Mouse (Mus musculus): ENCODE measurements around the gene Gramd1a. TPM values are rescaled to one million over a fixed set of nuclear protein-coding genes. Genes with fewer than 3 reads are reported as not detected.
A peak's percentile ranks its signal among the peaks of the same experiment; 100 is the strongest.

The Gramd1a gene
- total and polyA plus RNA-seq, 2 experiments from 2014 or later: 25.9 to 53.9 TPM

GRCm38 (mm10) chr7:31144886-31145285 is 10.8 kb downstream of the Gramd1a start:
- peaks cover 35% of the 10 kb centered on the region for H3K36me3 ChIP-seq (replicated peaks; ENCODE audit: control insufficient read depth, insufficient read depth, low read length)
- ATAC-seq (ENCODE audit: insufficient read depth, low read depth): no peak

GRCm38 (mm10) chr7:31140941-31141340 is 14.8 kb downstream of the Gramd1a start:
- Histone ChIP-seq H3K4me2 (ENCODE audit: low read depth, low read length) (no peak overlapping the region), H3K4me1 (ENCODE audit: control insufficient read depth, insufficient read depth) (no peaks in the 10 kb centered on the region), H3K9me3 (replicated peaks; ENCODE audit: control insufficient read depth, low read length) (no peaks in the 10 kb centered on the region), H3K36me3 (replicated peaks; ENCODE audit: control insufficient read depth, insufficient read depth, low read length) (peaks cover 74% of the 10 kb centered on the region), H3K9ac (replicated peaks; ENCODE audit: low read depth, low read length) (no peak overlapping the region), H3K4me3 (ENCODE audit: low read depth, low read length) (no peak overlapping the region), H3K27ac (ENCODE audit: low read depth) (no peak overlapping the region), H3K27me3 (ENCODE audit: control insufficient read depth, insufficient read depth, low read length) (no peaks in the 10 kb centered on the region)
- WGBS: 90% methylated on average over 10 of the region's 10 CpGs
- TF ChIP-seq CTCF (IDR thresholded peaks at IDR 0.05; ENCODE audit: low read depth) (no peak), EP300 (IDR thresholded peaks at IDR 0.05; ENCODE audit: low read depth) (no peak)
- ATAC-seq (ENCODE audit: insufficient read depth, low read depth) (no peak), DNase-seq (ENCODE audit: low spot score) (no peak)

More at GRCm38 (mm10) chr7:31144886-31145285, 10.8 kb downstream of the Gramd1a start:
- Histone ChIP-seq H3K27me3 (ENCODE audit: control insufficient read depth, insufficient read depth, low read length) (no peaks in the 10 kb centered on the region), H3K4me3 (ENCODE audit: low read depth, low read length) (no peak overlapping the region), H3K9ac (replicated peaks; ENCODE audit: low read depth, low read length) (no peak overlapping the region), H3K9me3 (replicated peaks; ENCODE audit: control insufficient read depth, low read length) (no peaks in the 10 kb centered on the region), H3K27ac (ENCODE audit: low read depth) (no peak overlapping the region), H3K4me1 (ENCODE audit: control insufficient read depth, insufficient read depth) (peaks cover 26% of the 10 kb centered on the region), H3K4me2 (ENCODE audit: low read depth, low read length) (no peak overlapping the region)
- 96% methylated on average over 16 of the region's 16 CpGs for WGBS
- TF ChIP-seq EP300 (IDR thresholded peaks at IDR 0.05; ENCODE audit: low read depth): no peak
- TF ChIP-seq CTCF (IDR thresholded peaks at IDR 0.05; ENCODE audit: low read depth): 0 out of 2 replicates have a peak, but pooled peaks have one; percentile 9
- no peak for DNase-seq (ENCODE audit: low spot score)

- ATAC-seq (ENCODE audit: insufficient read depth, low read depth): peak; percentile 57
- H3K9me3 ChIP-seq (replicated peaks; ENCODE audit: control insufficient read depth, low read length): no peaks in the 10 kb centered on the region
- DNase-seq (ENCODE audit: low spot score): no peak
- H3K4me3 ChIP-seq (ENCODE audit: low read depth, low read length): no peak overlapping the region
- H3K9ac ChIP-seq (replicated peaks; ENCODE audit: low read depth, low read length): no peak overlapping the region
- WGBS: 26% methylated on average over 4 of the region's 4 CpGs
- H3K27ac ChIP-seq (ENCODE audit: low read depth): peak overlapping the region; percentile 41; the same call in 1 of the 2 replicates
- no peaks in the 10 kb centered on the region for H3K27me3 ChIP-seq (ENCODE audit: control insufficient read depth, insufficient read depth, low read length)
- TF ChIP-seq CTCF (IDR thresholded peaks at IDR 0.05; ENCODE audit: low read depth) (no peak), EP300 (IDR thresholded peaks at IDR 0.05; ENCODE audit: low read depth) (no peak)
- H3K4me2 ChIP-seq (ENCODE audit: low read depth, low read length): no peak overlapping the region
- H3K36me3 ChIP-seq (replicated peaks; ENCODE audit: control insufficient read depth, insufficient read depth, low read length): peaks cover 80% of the 10 kb centered on the region
- no peaks in the 10 kb centered on the region for H3K4me1 ChIP-seq (ENCODE audit: control insufficient read depth, insufficient read depth)
Measured at GRCm38 (mm10) chr7:31140302-31140701, 15.4 kb downstream of the Gramd1a start.

- TF ChIP-seq CTCF (IDR thresholded peaks at IDR 0.05; ENCODE audit: low read depth): peak; percentile 85
- no peak for TF ChIP-seq EP300 (IDR thresholded peaks at IDR 0.05; ENCODE audit: low read depth)
- Histone ChIP-seq H3K27me3 (ENCODE audit: control insufficient read depth, insufficient read depth, low read length) (no peaks in the 10 kb centered on the region), H3K4me2 (ENCODE audit: low read depth, low read length) (no peak overlapping the region), H3K36me3 (replicated peaks; ENCODE audit: control insufficient read depth, insufficient read depth, low read length) (peaks cover 85% of the 10 kb centered on the region), H3K27ac (ENCODE audit: low read depth) (no peak overlapping the region; the same call in 1 of the 2 replicates), H3K4me3 (ENCODE audit: low read depth, low read length) (no peak overlapping the region), H3K9me3 (replicated peaks; ENCODE audit: control insufficient read depth, low read length) (no peaks in the 10 kb centered on the region), H3K9ac (replicated peaks; ENCODE audit: low read depth, low read length) (no peak overlapping the region), H3K4me1 (ENCODE audit: control insufficient read depth, insufficient read depth) (no peaks in the 10 kb centered on the region)
- 52% methylated on average over 5 of the region's 5 CpGs for WGBS
- ATAC-seq (ENCODE audit: insufficient read depth, low read depth) (peak; percentile 81), DNase-seq (ENCODE audit: low spot score) (peak; percentile 70)
Measured at GRCm38 (mm10) chr7:31139765-31140164, 15.9 kb downstream of the Gramd1a start.

- DNase-seq (ENCODE audit: low spot score): no peak
- no peaks in the 10 kb centered on the region for H3K27me3 ChIP-seq (ENCODE audit: control insufficient read depth, insufficient read depth, low read length)
- H3K4me2 ChIP-seq (ENCODE audit: low read depth, low read length): no peak overlapping the region
- no peak for TF ChIP-seq EP300 (IDR thresholded peaks at IDR 0.05; ENCODE audit: low read depth)
- TF ChIP-seq CTCF (IDR thresholded peaks at IDR 0.05; ENCODE audit: low read depth): no peak
- WGBS: 88% methylated on average over 10 of the region's 10 CpGs
- no peaks in the 10 kb centered on the region for H3K9me3 ChIP-seq (replicated peaks; ENCODE audit: control insufficient read depth, low read length)
- no peak for ATAC-seq (ENCODE audit: insufficient read depth, low read depth)
- no peak overlapping the region for H3K27ac ChIP-seq (ENCODE audit: low read depth)
- H3K9ac ChIP-seq (replicated peaks; ENCODE audit: low read depth, low read length): no peak overlapping the region
- H3K36me3 ChIP-seq (replicated peaks; ENCODE audit: control insufficient read depth, insufficient read depth, low read length): peaks cover 92% of the 10 kb centered on the region
- H3K4me1 ChIP-seq (ENCODE audit: control insufficient read depth, insufficient read depth): no peaks in the 10 kb centered on the region
- no peak overlapping the region for H3K4me3 ChIP-seq (ENCODE audit: low read depth, low read length)
Measured at GRCm38 (mm10) chr7:31135717-31136116, 20.0 kb downstream of the Gramd1a start.

GRCm38 (mm10) chr7:31131866-31132265 is 23.8 kb downstream of the Gramd1a start:
- H3K36me3 ChIP-seq (replicated peaks; ENCODE audit: control insufficient read depth, insufficient read depth, low read length): peaks cover 84% of the 10 kb centered on the region
- DNase-seq (ENCODE audit: low spot score) (no peak), ATAC-seq (ENCODE audit: insufficient read depth, low read depth) (no peak)
- no peaks in the 10 kb centered on the region for H3K9me3 ChIP-seq (replicated peaks; ENCODE audit: control insufficient read depth, low read length)
- H3K9ac ChIP-seq (replicated peaks; ENCODE audit: low read depth, low read length): no peak overlapping the region
- 0 out of 2 replicates have a peak, but pooled peaks cover 4% of the 10 kb centered on the region for H3K27me3 ChIP-seq (ENCODE audit: control insufficient read depth, insufficient read depth, low read length)
- H3K4me3 ChIP-seq (ENCODE audit: low read depth, low read length): no peak overlapping the region
- peaks cover 5% of the 10 kb centered on the region for H3K4me1 ChIP-seq (ENCODE audit: control insufficient read depth, insufficient read depth)
- H3K27ac ChIP-seq (ENCODE audit: low read depth): peak overlapping the region; percentile 23; the same call in 1 of the 2 replicates
- H3K4me2 ChIP-seq (ENCODE audit: low read depth, low read length): no peak overlapping the region
- WGBS: 63% methylated on average over 4 of the region's 4 CpGs
- no peak for TF ChIP-seq CTCF (IDR thresholded peaks at IDR 0.05; ENCODE audit: low read depth)
- no peak for TF ChIP-seq EP300 (IDR thresholded peaks at IDR 0.05; ENCODE audit: low read depth)
